Mouse (Mus musculus) right cerebral cortex, postnatal 36 days (tissue): ENCODE results near the gene Med13l.
"Not testable (repeated sequence)": the region's sequence is repeated elsewhere in the genome, so short reads cannot be mapped to it uniquely, and the experiment has no call there.

ENCODE experiments used
- DNase-seq, 2 experiments: peaks; one replicate each; pipeline ENCODE4 v3.0.0; 2022; ENCODE audit warnings: low spot score in 2 of 2, mixed read lengths in 1 of 2

The Med13l gene

DNA sequence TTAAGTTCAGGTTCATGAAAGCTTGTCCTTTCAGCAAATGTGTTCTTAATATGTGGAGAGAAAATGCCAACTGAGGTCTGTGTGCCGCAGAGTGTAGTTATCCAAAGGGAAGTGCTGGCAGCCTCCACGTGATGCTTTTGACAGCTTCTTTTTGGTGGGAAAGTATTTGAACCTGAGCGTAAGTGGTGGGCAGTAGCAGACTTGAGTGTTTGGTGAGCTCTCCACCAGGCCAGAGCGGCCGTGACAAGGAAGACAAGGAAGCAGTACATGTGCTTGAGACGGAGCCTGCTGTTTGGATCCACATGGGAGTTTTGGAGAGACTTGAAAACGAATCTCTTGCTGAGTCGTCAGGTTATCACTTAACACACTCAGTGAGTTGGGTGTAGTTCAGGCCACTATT lies 71.9 kb downstream of the Med13l start:
- DNase-seq = no peak

DNA sequence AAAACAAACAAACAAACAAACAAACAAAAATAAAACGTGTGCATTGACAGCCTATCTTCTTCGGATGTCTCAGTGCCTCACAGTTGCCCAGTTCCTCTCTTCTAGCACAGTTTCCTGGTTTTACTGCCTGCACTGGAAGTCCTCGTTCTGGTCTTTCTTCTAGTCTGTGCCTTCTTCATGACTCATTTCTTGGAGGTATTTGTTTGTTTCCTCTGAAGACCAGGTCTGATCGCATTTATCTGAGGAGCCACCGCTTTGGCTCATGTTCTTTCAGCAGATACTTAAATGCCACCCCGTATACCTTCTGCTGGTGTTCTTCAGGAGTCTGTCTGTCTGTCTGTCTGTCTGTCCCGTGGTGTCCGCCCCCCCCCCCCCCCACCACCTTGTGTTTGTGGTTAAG lies 72.6 kb downstream of the Med13l start:
- no peak for DNase-seq

DNA sequence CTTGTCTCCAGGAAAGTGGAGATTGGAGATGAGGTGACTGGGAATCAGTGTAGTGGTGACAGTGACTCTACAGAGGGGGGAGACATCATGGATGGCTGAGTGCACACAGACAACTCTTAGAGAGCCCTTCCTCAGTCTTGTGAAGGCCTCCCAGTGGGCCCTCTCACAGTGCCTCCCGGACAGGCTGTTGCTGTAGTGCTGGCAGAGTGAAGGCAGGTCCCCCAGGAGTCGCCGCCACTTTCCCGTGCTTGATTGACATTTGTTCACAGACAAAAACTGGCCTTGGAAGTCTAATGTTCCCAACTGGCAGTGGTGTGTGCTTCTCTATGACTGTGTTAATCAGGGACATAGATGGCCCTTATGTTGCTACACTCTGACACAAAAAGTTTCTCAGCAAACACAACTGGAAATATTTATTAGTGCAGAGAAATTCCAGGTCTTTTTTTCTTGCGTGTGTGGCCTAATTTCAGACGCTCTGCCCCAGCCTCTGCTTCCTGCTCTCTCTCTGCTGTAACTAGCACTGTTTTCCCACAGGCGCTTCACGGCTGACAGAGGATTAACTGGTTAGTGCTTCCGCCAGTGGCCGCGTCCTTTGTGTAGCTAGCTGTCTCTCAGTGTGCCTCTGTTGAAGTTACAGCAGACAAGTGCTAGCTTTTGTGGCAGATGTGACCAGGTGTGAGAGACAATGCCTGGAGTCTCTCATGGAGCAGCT lies 75.2 kb downstream of the Med13l start:
- no peak for DNase-seq

DNA sequence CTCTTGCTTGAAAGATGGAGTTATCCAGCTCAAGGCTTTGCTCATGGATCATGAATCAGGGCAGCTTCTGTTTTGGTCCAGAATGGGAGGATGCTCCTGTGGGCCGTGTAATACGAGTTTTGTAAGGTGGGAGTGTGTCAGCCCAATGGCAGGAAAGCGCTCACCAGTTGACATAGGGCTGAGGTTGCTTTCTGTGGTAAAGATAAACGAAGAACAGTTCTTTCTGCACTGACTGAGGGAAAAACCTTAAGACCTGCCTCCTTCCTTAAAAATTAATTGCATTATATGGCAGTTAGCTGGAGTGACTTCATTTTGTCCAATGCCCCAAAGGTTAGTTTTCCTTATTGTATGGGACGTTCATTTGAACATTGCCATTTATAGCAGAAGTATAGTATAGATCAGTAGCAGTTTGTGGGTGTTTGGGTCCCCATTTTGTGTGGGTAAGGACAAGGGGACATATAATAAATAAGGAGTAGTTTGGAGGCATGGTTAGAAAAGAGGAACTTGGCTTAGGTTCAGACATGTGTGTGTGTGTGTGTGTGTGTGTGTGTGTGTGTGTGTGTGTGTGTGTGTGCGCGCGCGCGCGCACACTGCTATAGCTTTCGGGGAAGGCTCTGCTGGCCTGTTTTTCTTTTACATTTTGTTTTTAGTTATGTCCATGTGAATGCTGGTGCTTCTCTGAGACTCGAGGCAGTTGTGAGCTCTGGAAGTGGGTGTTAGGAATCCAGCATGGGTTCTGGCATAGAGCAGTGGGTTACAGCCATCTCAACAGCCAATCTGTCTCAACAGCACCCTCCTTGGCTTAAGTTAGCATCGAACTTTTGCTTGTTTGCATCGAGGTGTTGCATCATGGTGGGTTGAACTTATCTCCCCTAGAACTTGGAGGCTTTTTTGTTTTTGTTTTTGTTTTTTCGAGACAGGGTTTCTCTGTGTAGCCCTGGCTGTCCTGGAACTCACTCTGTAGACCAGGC lies 76.2 kb downstream of the Med13l start:
- DNase-seq = no peak

DNA sequence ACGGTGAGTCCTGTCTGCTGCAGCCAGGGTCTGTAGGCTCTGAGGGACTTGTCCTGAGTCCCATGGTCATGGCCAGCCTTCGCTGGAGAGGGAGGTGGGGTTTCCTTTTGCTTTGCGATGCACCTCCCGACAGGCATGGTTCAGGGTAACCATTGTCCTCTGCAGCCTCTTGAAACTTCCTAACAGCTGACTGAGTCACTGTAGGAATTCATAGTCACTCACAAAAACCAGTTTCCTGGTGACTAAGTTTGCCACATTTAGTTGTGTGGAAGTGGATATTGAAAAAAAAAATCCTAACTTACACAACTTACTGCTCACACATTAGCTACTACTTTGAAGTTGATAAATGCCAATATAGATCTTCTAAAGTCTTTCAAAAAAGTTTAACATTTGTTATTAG lies 77.5 kb downstream of the Med13l start:
- no peak for DNase-seq

DNA sequence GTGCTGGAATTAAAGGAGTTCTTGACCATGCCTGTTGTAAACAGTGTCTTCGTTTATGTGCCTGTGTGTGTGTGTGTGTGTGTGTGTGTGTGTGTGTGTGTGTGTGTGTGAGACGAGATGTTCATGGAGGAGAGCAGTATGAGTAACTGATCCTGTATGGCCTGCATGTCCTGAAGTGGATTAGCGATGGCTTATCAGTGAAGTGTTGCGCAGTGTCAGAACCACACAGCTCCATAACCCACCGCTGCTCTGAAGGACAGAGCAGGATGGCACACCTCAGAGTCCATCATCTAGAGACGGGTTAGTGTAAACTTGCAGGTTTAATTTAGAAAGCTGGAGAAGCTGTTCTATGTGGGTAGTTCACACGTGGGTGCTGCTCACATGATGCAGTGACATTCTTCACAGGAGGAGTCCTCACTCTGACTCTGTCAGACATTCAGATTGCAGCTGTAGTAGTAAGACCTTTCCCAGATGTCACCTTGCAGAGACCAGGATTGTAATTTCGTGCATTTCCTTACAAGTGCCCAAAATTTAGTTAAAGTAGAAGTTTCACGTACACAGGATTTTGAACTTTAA lies 78.1 kb downstream of the Med13l start:
- DNase-seq = peak in 1 of 2 experiments; percentile 32

DNA sequence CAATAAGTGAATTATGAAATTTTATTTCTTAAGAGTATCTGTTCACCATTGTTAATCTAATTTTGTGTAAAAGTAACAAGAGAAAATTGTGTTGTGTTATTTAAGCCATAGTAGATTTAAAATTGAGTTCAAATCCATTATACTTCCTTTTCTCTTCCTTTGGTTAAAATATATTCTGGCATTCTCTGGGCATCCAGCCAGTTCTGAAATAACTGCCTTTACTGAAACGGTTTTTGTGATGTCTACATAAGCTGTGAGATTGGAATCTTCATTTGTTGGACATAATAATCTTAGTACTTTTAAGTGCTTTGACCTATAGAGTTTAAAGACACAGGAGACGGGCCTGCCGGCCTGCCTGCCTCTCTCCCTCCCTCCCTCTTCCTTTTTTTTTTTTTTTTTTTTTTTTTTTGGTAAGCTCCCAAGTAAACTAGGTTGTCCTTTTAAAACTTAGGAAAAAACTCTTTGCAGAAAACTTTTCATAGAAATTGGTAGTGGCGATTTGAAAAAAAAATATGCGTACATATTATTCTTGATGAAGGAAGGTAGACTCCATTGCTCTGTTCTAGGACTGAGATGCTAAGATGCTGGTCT lies 78.7 kb downstream of the Med13l start:
- no peak for DNase-seq

DNA sequence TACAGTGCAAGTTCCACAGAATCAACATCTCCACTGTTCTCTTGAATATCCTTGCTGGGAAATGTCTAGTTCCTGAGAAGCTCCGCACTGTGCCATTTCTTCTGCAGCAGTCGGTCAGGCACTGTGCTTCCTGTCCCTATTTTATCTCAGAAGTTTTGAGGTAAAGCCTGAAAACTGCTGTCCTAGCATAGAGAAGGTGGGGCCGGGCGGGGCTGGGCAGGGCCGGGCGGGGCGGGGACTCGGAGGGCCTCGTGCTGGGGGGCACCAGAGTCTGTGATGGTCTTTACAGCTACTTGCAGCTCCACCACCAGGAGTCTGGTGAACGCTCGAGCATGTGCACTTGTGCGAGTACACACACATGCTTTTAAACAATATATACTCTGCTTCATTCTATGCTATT lies 83.6 kb downstream of the Med13l start:
- DNase-seq = no peak

DNA sequence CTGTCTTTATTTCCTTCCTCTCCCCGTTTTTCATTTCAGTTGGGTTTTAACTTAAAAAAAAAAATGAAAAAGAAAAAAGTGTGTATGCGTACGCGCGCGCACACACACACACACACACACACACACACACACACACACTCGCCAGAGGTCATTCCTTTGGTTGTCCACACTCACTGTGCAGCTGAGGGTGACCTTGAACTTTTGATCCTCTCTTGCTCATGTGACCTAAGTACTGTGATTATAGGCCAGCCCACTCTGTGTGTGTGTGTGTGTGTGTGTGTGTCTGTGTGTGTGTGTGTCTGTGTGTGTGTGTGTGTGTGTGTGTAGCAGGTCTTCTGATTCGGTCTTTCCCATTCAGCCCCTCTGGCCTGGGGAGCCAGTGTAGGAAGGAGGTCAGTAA lies 84.0 kb downstream of the Med13l start:
- DNase-seq = no peak

DNA sequence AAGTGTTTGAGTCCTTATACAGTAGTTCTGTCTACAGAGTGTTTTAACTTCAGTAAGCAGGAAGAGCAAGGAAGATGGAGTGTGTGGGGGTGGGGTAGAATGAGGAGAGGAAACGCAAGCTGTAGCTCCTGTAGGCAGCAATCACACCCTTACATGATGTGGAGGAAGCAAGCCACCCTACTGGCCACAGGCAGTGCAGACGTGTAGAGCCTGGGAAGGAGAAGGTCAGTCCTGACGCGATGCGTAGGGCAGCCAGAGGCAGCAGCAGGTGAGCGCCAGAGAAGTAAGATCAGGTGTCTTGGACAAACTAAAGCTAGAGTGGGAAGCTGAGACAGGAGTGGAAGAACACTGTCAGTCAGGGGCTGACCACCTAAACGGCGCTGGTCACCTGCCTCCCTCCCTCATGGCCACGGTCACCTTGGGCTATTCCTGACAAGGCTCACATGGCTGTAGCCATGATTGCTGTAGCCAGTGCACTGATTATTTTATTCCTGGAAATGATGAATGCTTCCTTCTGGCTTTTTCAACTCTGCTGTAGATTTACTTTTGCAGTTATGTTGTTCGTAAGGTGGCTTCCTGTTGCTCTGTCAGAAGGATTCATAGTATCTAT lies 84.8 kb downstream of the Med13l start:
- DNase-seq = no peak

DNA sequence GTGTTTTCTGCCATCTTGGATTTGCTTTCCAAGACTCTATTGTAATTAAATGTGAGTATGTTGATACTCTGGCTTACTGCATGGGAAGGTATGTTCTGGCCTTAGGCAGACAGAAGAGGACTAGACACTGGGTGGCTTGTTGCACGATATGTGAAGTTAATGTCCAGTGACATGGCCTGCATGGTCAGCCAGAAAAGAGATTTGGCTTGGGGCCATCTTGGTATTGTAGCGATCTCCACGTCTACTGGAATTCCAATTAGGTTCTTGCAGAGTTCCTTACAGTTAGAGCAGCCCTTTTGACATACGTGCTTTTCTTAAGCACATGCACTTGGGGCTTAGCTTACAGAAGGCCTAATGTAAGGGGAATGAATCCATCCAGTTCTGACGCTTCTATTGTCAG lies 86.4 kb downstream of the Med13l start:
- DNase-seq = no peak

DNA sequence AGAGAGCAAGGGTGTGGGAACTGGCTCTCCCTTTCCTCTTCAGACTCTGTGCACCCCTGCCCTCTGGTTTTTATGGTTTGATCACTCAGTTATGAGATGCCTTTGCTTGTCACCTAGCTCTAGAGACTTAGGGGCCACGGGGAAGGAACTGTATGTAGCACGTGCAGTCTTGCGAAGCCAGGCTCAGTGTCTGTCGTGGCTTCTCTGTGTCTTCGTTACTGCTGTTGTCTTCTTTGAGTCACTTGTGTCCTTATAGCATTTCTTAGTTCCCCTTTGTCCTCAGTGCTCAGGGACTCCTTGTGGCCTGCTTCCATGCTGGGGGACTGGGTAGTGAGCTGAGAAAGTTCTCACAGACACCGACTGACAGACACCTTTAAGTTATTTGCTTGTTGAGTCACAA lies 86.9 kb downstream of the Med13l start:
- no peak for DNase-seq

DNA sequence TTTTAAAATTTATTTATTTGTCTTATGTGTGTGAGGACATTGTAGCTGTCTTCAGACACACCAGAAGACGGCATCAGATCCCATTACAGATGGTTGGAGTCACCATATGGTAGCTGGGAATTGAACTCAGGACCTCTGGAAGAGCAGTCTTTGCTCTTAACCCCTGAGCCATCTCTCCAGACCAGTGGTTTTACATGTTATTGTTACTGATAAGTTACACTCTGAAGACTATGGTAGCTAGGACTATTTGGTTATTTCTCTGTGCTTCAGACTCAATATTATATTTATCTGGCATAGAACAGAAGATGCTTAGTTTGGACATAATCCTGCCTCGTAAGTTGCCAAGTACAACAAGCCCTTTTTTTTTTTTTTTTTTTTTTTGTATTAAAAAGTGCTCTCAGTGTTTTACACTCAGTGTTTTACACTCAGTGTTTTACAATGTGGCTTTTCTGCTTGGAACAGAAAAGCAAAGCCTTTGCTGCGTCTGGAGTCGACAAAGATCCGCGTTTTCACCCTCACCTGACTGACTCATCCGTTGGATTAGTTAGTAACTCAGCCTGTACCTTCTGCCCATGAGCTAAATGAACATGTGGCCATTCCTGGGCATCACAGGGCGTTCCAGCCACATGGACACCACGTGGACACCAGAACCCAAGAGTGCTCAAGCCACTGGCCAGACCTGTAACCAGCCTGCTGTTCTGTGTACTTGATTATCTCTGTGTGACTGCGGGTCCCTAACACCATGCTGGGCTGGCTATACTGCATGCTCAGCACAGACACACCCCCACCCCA lies 88.9 kb downstream of the Med13l start:
- no peak for DNase-seq

DNA sequence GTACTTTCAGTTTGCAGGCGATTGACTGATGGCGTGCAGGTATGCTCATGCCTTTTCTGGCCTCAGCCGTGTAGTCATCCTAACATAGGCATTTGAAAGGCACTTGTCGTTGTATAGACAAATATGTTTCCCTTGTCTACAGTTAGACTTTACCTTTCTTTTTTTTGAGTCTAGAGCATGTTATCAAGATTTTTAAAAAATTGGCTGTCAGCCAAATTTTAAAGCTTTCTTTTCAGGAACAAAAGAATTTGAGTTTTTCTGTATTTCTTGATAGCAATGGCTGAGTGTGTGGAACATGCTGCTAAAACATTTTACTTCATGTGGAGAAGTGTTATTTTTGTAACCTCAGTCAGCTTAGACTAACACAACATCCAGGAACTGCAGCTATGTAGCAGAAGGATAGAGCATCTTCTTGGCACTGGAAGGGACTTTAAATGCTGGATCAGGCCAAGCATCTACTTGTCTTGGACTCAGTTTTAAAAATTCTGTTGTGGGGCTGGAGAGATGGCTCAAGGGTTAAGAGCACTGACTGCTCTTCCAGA lies 89.6 kb downstream of the Med13l start:
- no peak for DNase-seq

DNA sequence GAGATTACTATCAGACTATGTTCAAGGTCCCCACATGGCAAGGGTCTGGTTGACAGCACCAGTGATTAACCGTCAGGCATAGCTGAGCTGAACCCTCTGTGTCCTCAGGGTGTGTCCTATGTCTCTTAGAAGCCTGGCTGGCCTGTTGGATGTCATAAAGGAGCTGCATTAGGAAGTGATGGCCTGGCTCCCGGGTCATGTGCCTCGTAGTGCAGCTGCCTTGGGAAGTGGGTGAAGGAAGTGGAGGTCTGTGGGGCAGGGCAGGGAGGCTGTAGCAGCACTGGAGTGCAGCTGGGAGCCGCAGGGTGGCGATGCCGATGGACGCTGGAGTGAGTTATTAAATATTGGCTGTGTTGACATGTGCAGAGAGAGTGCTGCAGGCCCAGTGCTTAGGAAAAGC lies 90.3 kb downstream of the Med13l start:
- DNase-seq = no peak

DNA sequence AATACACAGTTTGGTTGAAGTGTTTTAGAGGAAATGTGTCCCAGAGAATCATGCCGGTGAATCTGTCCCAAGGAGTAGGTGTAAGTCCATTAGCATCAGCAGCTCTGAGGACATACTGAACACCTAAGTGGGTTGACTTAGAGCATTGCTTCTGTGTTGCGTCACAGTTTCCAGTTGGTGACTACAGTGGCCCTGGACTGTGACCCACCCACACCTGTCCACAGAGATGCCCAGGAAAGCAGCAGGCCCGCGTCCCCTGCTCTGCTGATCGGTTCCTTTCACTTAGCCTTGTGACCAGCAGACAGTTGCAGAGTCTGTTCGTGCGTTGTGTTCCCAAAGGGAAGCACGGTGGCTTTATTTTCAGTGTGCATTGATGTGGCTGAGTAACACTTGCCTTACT lies 92.1 kb downstream of the Med13l start:
- no peak for DNase-seq

DNA sequence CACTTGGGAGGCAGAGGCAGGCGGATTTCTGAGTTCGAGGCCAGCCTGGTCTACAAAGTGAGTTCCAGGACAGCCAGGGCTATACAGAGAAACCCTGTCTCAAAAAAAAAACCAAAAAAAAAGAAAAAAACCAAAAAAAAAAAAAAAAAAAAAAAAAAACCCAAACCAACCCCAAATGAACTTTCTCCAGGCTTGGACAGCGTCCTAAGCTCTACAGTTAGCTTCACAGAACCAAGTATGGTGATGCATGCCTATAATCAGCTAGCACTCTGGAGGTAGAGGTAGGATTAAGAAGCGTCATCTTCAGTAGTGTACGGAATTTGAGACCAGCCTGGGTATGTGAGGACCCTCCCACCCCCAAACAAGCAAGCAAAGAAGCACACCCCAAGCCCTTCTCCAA lies 92.6 kb downstream of the Med13l start:
- DNase-seq = not testable (repeated sequence)

DNA sequence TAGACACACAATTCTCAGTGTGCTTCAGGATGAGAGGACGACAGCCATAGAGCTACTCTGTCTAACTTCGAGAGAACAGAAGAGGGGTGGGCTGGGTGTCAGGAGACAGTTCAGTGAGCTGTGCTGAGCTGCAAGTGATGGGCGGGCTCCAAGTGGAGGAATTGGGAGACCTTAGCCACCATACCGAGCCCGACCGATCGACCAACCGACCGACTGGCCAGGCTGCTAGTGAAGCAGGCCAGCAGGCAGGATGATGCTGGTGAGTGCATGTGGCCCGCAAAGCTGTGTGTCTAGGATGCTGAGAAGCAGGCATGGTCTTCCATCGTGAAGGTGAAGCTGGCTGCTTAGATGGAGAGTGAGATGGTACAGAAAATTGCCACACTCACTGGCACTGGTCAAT lies 94.1 kb downstream of the Med13l start:
- DNase-seq = no peak

DNA sequence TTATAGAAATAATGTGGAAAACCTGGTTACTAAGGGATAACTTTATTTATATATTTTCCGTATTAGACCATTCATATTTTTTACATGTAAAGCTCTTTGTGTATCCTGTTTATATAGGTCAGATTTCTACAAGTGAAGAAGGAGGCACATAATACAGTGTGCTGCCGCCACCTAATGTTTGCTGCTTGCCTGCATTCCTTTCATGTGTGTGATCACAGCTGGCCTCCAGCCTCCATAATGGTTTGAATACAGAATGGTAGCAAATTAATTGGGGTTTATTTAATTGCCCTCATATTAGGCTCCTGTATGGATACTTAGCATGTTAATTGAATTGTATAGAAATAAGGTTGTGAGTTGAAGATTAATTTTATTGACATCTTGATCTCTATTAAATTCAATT lies 94.5 kb downstream of the Med13l start:
- no peak for DNase-seq

DNA sequence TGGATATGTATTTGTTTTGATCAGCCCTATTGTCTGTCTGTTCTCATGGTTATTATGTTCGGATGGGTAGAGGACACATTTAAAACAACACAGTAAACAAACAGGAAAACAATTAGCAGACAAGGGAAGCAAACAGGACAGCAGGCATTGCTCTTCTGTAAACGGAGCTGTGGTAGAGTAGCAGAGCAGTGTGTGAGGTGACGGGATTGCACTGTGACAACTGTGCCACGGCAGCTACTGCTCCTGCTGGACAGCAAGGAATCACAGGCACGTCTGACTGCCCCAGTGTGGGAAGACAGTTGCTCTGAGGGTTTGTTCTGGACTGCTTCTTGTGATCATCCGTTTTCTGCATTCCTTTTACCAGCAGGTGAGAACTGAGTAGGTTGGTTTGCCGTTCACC lies 94.9 kb downstream of the Med13l start:
- DNase-seq = no peak

DNA sequence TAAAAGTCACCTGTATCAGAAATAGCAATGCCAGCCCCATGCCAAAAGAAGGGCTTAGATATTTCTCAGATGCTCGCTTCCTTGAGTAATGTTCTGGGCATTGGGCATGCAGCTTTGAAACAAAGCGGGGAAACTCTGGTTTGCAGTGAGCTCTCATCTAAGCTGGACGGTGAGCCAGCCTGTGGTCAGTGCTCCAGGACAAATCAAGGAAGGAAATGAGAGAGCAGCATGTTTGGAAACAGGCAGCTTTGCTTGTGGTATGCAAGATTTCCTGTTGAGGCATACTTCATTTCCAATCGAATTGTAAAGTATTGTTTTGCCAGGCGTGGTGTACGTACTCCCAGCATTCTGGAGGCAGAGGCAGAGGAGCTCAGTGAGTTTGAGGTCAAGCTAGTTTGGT lies 95.5 kb downstream of the Med13l start:
- no peak for DNase-seq
